Mouse (Mus musculus) retina, postnatal 7 days (tissue): ENCODE data around the gene Plekhh3.
"Not testable (repeated sequence)": the region's sequence is repeated elsewhere in the genome, so short reads cannot be mapped to it uniquely, and the experiment has no call there.

ENCODE experiments used
- DNase-seq: peaks from one replicate; pipeline ENCODE4 v3.0.0-alpha.2; 2012; ENCODE audit warnings: low read depth, low spot score

Plekhh3 gene

GRCm38 (mm10) chr11:101170354-101170810 is 769 bp downstream of the Plekhh3 start, which contains the start of gene Cntnap1:
TSS of gene Cntnap1 (plus strand) at chr11:101170523.
- DNase-seq: no peak

GRCm38 (mm10) chr11:101169301-101170107 is 1.6 kb downstream of the Plekhh3 start:
- no peak for DNase-seq

- DNase-seq: no peak
Measured at GRCm38 (mm10) chr11:101168301-101168980, 2.7 kb downstream of the Plekhh3 start.

DNA sequence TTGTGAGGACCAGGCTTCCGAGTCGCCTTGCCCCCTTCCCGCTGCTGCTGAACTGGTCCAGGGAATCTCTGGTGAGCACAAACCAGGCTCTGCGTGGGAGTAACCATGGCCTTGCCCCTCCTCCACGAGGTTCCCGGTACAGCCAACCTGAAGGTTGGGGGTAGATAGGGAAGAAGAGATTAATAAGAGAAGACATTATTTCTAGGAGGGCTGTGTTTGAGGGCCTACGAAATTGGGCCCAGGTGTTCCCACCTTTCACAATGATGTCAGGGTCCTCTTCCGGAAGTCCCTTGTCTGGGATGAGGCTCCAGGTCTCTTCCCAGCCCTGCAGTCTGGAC is 3.2 kb downstream of the Plekhh3 start:
- DNase-seq: no peak

DNA sequence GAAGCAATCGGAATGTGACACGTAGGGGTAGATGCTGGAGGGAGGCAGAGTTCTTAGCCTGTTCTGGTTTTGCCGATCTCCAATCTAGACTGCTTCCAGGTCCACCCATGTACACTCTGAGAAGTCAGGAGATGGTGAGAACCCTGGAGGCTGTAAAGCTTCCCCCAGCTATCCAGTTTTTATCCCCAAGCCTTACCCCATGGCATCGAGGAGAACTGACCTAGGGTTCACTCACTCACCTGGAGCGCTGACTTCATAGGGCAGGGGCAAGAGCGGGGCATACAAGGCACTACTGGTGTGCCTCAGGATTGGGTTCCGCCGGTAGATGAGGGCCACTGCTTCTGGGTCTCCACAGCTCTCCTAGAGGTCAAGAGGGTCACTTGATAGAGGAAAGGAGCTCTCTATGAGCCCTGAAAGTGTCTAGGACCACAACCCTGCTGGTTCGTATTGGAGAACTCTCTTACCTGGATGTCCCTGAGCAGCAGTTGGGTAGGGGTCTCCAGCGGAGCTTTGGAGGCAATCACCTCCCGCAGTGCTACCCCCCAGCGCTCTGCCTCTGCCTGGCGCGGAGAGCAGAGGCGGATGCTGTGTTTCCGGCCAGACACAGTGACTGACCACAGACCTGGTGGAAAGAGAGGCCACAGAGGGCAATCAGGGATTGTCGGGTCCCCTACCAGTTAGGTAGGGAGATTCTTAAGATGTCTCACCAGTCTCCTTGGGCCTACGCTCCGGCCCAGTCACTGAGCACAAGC is 3.8 kb downstream of the Plekhh3 start:
- no peak for DNase-seq

GRCm38 (mm10) chr11:101166357-101166756 is 4.8 kb downstream of the Plekhh3 start:
- no peak for DNase-seq

DNA sequence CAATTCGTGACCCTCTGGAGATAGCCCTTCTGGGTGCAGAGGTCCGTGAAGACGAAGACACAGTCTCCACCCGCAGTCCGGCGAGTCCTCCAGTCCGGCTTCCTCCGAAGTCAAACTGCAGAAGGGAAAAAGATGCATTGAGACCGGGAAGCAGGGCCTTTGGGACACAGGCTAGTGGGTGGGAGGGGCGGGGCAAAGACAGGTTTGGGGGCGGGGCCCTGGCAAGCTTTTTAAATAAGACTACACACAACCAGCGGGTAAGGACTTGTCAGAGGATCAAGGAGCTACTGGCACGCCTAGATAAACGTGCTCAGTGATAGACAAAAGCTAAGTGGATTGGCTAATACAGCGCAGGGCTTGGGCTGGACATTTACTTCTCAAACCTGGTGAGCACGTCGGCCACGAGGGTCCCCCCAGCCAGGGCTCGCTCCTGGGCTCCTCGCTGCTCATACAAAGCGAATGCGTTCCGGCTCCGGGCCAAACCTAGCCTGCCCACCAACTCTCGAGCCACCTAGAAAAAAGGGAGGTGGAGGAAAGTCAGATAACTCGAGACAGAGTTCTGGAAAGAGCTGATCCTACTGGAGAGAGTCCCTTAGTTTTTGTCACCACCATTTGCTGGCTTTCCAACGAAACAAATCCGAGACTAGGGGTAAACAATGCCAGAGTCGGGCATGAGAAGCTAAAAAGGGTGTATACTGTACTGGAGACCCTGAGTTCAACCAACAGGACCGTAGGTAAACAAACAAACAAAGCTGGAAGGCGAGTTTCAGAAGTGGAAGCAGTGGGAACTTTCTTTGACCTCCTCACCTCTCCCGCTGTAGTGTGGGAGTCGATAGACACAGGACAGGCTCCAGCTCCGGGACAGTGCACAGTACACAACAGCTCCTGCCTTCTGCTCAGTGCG is 6.2 kb downstream of the Plekhh3 start:
- DNase-seq: no peak

DNA sequence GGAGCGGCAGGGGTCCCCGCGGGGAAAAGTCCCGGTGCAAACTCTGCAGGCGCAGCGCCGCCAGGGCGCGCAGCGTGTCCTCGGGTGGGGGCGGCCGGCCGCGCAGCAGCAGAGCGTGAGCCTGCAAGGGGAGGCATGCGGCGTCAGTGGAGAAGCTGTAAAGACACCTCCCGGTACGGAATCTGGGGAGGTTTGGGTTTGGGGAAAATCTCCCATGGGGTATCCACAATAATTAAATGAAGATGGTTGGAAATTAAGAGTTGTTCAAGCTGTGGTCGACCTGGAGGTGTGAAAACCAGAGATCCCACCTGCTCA is 6.8 kb downstream of the Plekhh3 start:
- DNase-seq: no peak

DNA sequence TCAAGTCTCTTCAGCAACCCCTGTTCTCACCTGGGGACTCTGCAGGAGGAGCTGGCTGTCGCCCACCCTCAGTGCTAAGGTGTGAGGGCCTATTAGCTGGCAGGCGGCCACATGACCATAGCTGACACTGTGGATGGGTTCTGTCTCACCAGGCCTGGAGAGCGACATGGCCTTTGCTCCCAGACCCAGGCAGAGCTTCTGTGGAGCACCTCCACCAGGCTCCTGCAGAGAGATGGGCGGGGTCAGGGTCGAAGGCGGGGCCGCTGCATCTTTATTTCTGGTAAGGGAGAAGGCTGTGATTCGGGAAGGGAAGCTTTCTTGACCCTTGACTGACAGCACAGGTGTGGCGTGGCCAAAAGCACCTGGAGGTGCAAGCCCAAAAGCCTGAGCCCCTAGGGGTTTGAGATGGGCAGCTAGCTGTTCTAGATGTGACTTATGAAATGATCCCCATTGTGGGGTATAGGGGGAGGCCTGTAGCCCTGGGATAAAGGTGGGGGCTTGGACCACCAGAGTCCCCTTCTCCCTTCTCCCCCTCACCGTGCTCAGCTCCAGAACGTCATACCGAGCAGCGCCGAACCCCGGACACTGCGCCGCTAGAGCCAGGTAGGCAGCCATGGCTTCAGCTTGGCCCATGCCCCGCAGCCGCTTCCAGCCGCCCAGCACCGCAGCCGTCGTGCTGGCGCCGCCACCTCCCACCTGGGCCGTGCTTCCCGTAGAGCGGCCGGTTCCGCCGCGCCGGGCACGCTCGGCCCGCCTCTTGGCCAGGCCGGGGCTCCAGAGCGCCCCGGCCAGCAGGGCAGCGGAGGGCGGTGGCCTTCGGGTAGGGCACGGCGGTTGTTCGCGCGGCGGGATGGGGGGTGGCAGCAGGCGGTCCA is 7.4 kb downstream of the Plekhh3 start:
- DNase-seq: no peak

DNA sequence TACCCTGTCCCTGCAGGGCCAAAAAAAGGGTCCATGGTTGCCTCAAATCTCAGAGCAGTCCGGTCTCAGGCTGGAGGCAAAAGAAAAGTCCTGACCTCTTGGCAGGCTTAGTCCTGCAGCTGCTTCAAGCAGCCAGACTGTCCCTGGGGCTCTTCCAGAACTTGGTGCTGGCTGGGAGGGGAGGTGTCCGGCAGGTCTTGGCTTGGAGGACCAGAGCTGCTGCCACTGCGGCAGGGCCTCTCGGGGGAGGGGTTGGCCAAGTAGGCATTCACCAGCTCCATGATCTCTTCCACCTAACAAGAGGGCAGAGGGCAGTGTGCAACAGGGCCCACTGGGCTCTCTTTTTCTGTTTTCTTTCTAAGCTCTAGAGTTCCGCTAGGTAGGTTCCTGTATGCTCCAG is 8.4 kb downstream of the Plekhh3 start:
- DNase-seq: no peak

DNA sequence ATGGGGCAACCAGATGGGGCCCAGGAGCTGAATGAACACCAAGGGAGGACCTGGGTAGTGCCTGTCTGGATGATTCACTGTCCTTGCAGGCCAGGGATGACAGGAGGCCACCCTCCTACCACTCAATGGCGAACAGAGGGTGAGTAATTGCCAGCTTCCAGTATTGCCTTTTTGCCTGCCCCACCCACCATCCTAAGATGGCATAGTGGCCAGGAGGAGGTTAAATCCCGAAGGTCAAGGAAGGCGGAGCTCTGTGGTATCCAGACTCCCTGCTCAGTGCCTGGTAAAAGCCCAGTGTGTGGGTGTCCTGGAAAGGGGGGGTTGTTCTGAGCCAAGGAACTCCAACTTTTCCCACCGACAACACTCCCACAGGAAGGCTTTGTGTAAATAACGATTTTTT is 8.8 kb downstream of the Plekhh3 start:
- no peak for DNase-seq

DNA sequence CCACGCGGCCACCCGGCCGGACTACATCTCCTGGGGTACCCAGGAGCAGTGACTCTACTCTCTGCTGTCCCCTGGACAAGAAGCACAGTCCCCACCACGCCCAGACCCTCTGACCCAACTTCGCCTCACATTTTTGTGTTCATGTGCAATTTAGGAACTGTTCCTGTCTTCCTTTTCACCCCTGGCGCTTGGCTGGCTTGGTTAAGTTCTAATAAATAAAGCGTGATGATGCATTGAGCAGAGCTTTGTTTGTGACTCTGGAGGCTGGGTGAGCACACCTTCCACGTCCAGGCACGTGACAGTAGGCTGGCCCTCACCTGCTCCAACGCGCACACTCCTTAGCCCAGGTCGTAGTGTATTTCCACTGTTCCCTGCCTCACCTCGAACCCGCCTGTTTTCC is 9.6 kb downstream of the Plekhh3 start:
- DNase-seq: no peak

GRCm38 (mm10) chr11:101160981-101161505 is 10.1 kb downstream of the Plekhh3 start:
- not testable (repeated sequence) for DNase-seq

DNA sequence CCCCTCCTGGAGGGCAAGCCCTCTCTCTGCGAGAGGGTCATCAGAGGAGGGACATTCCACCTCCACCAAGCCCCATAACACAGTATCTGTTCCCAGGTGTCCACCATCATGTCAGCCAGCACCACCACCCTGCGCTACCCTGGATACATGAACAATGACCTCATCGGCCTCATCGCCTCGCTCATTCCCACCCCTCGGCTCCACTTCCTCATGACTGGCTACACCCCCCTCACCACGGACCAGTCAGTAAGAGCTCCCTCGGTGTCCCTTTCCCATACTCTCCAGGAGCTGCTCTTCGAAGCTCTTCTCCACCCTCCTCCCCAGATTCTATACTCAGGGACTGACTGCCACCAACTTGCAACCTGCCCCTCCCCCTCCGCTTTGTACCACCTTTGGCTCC is 11.0 kb downstream of the Plekhh3 start:
- not testable (repeated sequence) for DNase-seq

DNA sequence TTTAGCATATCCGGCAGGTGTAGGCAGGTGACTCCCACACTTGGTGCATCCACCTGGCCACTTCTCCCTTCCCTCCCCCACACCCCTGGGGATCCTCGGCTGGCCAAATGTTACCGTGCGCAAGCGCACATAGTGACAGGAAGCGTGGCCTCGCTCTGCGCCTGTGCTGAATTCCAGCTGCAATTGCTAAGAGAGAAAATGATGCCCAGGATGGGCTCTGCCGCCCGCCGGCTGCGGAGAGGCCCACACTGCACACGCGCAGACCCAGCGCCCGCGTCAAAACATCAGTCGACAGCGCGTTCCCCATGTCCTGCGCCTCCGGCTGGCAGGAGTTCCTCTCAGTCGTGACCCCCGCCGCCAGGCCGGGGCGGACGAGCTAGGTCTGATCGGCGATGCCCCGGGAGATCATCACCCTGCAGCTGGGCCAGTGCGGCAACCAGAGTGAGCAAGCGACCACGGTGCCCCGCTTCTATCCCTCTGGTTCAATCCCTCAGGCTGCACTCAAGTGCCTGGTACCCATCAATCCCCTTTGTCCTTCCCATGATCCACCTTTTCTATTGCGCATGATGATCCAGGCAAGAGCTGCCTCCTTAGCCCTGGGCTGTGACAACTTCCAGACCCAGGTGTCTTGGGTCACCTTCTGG is 15.3 kb downstream of the Plekhh3 start, which contains the start of gene Tubg2:
Tubg2 (plus strand) TSS at position 180 of the 644 bp plus-strand sequence.
- DNase-seq: peak; percentile 46

DNA sequence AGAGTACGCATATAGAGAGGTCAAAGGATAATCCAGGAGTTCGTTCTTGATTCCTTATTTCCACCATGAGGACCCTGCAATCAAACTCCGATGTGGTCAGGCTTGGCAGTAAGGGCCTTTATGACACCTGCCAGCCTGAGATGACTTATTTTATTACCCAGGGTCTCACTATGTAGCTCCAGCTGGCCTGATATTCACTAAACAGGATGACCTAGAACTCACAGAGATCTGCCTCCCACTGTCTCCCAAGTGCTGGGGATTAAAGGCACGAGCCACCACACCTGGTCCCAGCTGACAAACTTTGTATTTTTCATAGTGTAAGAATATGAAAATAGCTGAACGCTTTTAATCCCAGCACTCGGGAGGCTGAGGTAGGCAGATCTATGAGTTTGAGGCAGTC is 16.0 kb downstream of the Plekhh3 start:
- DNase-seq: no peak

DNA sequence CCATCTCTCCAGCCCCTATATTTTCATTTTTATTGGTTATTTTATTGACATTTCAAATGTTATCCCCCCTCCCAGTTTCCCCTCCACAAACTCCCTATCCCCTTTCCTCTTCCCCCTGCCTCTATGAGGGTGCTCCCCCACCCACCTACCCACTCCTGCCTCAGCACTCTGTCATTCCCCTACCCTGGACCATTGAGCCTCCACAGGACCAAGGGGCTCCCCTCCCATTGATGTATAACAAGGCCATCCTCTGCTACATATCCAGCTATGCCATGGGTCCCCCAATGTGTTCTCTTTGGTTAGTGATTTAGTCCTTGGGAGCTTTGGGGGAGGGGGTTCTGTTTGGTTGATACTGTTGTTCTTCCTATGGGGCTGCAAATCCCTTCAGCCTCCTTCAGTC is 16.5 kb downstream of the Plekhh3 start:
- DNase-seq: no peak

DNA sequence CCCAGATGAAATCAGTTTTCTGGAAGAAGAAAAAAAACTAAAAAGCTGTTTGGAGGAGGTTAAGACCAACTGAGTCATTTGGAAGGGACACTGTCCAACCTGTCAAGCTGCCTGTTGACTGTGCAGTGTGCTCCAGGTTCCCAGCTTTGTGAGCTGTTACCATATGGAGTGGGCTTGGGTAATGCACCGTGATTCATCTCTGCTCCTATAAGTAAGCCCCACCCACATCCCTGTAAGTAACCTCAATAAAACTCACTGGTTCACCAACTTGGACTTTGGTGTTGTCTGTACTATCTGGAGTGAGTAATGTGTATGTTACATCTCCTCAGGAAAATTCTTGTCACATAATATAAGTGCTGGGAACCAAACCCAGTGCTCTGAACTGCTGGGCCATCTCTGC is 18.3 kb downstream of the Plekhh3 start:
- no peak for DNase-seq

GRCm38 (mm10) chr11:101151063-101151462 is 20.1 kb downstream of the Plekhh3 start:
- no peak for DNase-seq
